Mouse (Mus musculus) kidney, embryonic 14.5 days (tissue): ENCODE measurements around the gene Il11. TPM values are rescaled to one million over a fixed set of nuclear protein-coding genes. Genes with fewer than 3 reads are reported as not detected.

Source experiments
- ATAC-seq: fragments of 200-750 bp; cut with Nextera tagmentation; 2 replicates; pipeline ENCODE4 v1.8.0; 2017; ENCODE audit warnings: moderate number of reproducible peaks, mild to moderate bottlenecking, moderate TSS enrichment, moderate library complexity; ENCODE audit not compliant: low FRiP score, low TSS enrichment
- H3K27ac ChIP-seq: fragments of 300-500 bp; sonication (generic); 2 replicates; pipeline ENCODE4 v1.5.1; 2014; ENCODE audit warnings: low read depth, mild to moderate bottlenecking, low read length, moderate library complexity, mixed read lengths
- H3K27me3 ChIP-seq: fragments of 300-500 bp; sonication (generic); 2 replicates; pipeline ENCODE4 v1.6.1; 2014; ENCODE audit warnings: mild to moderate bottlenecking, low read length; ENCODE audit not compliant: control insufficient read depth, insufficient read depth
- H3K36me3 ChIP-seq: fragments of 300-500 bp; sonication (generic); 2 replicates; pipeline ENCODE4 v1.6.1; 2014; ENCODE audit warnings: low read length, mixed read lengths; ENCODE audit not compliant: control insufficient read depth, insufficient read depth
- H3K4me1 ChIP-seq: fragments of 300-500 bp; sonication (generic); 2 replicates; pipeline ENCODE4 v1.6.1; 2014; ENCODE audit warnings: low read length, mixed read lengths; ENCODE audit not compliant: control insufficient read depth, insufficient read depth
- H3K4me2 ChIP-seq: fragments of 300-500 bp; sonication (generic); replicated peaks from 2 replicates; pipeline ENCODE4 v1.6.1; 2014; ENCODE audit warnings: low read depth, mild to moderate bottlenecking, low read length
- H3K4me3 ChIP-seq: fragments of 300-500 bp; sonication (generic); 2 replicates; pipeline ENCODE4 v1.5.1; 2014; ENCODE audit warnings: mild to moderate bottlenecking, low read length
- H3K9ac ChIP-seq: fragments of 300-500 bp; sonication (generic); 2 replicates; pipeline ENCODE4 v1.6.1; 2014; ENCODE audit warnings: low read depth, mild to moderate bottlenecking, low read length, moderate library complexity
- H3K9me3 ChIP-seq: fragments of 300-500 bp; sonication (generic); 2 replicates; pipeline ENCODE4 v1.6.1; 2016; ENCODE audit warnings: low read length; ENCODE audit not compliant: control insufficient read depth
- WGBS: fragments of 180-500 bp; shearing (Covaris S2); extraction: QIAGEN DNeasy Blood & Tissue Kit; methylation state at CpG from one replicate; pipeline ENCODE4 v1.1.7; 2014; 5-methylcytosine and 5-hydroxymethylcytosine counted together
- polyA plus RNA-seq: library from polyadenylated mRNA; unstranded; fragments of >200 nt; fragmentation: Nextera tagmentation; extraction: Ambion mirVana; gene quantifications from 2 replicates; pipeline ENCODE4 v1.2.1, GENCODE M21; 2014

The Il11 gene
- polyA plus RNA-seq, 1 experiment from 2014 or later: not detected

- Histone ChIP-seq H3K36me3 (peaks cover 26% of the 10 kb centered on the region), H3K27me3 (no peaks in the 10 kb centered on the region), H3K9me3 (no peaks in the 10 kb centered on the region), H3K4me1 (peaks cover 26% of the 10 kb centered on the region), H3K27ac (peak overlapping the region; percentile 92; the same call in 1 of the 2 replicates), H3K4me3 (peak overlapping the region; percentile 85; the same call in 1 of the 2 replicates), H3K4me2 (peak overlapping the region; percentile 75), H3K9ac (peak overlapping the region; percentile 85)
- ATAC-seq: no peak
- 82% methylated on average over 21 of the region's 21 CpGs for WGBS
Measured at GRCm38 (mm10) chr7:4741672-4742481, 40.8 kb downstream of the Il11 start.

GRCm38 (mm10) chr7:4741151-4741550, 41.5 kb downstream of the Il11 start:
- H3K27me3 ChIP-seq: no peaks in the 10 kb centered on the region
- no peaks in the 10 kb centered on the region for H3K9me3 ChIP-seq
- H3K9ac ChIP-seq: peak overlapping the region; percentile 85
- H3K4me2 ChIP-seq: peak overlapping the region; percentile 75
- H3K36me3 ChIP-seq: peaks cover 19% of the 10 kb centered on the region
- 4% methylated on average over 4 of the region's 4 CpGs for WGBS
- ATAC-seq: no peak
- H3K4me1 ChIP-seq: peaks cover 26% of the 10 kb centered on the region
- H3K4me3 ChIP-seq: peak overlapping the region; percentile 85
- H3K27ac ChIP-seq: peak overlapping the region; percentile 92; the same call in 1 of the 2 replicates

GRCm38 (mm10) chr7:4740309-4740727, 42.3 kb downstream of the Il11 start:
- ATAC-seq: peak; percentile 48; the same call in 1 of the 2 replicates
- Histone ChIP-seq H3K27ac (peak overlapping the region; percentile 92), H3K4me2 (peak overlapping the region; percentile 75), H3K4me3 (peak overlapping the region; percentile 85), H3K9me3 (no peaks in the 10 kb centered on the region), H3K36me3 (peaks cover 16% of the 10 kb centered on the region), H3K9ac (peak overlapping the region; percentile 85), H3K27me3 (no peaks in the 10 kb centered on the region), H3K4me1 (peaks cover 26% of the 10 kb centered on the region)
- WGBS: under 1% methylated on average over 14 of the region's 14 CpGs

- Histone ChIP-seq H3K4me3 (peak within 1 kb of the TSS; percentile 85), H3K36me3 (peaks cover 15% of the 10 kb centered on the region), H3K27me3 (no peaks in the 10 kb centered on the region), H3K9ac (peak within 1 kb of the TSS; percentile 85), H3K4me2 (peak within 1 kb of the TSS; percentile 75), H3K27ac (peak within 1 kb of the TSS; percentile 92), H3K9me3 (no peaks in the 10 kb centered on the region), H3K4me1 (peaks cover 26% of the 10 kb centered on the region)
- WGBS: under 1% methylated on average over 37 of the region's 44 CpGs
- peak; percentile 97 for ATAC-seq
Measured at GRCm38 (mm10) chr7:4739544-4740275, 42.9 kb downstream of the Il11 start, which contains the start of gene Kmt5c. TSS of gene Kmt5c (plus strand) at chr7:4740115.

GRCm38 (mm10) chr7:4739041-4739543, 43.6 kb downstream of the Il11 start:
- H3K36me3 ChIP-seq: peaks cover 11% of the 10 kb centered on the region; the same call in 1 of the 2 replicates
- H3K4me3 ChIP-seq: peak overlapping the region; percentile 36
- H3K27me3 ChIP-seq: no peaks in the 10 kb centered on the region
- H3K4me2 ChIP-seq: peak overlapping the region; percentile 64
- peaks cover 26% of the 10 kb centered on the region for H3K4me1 ChIP-seq
- peak overlapping the region; percentile 79; the same call in 1 of the 2 replicates for H3K27ac ChIP-seq
- 50% methylated on average over 10 of the region's 10 CpGs for WGBS
- no peaks in the 10 kb centered on the region for H3K9me3 ChIP-seq
- H3K9ac ChIP-seq: peak overlapping the region; percentile 38; the same call in 1 of the 2 replicates
- no peak for ATAC-seq

GRCm38 (mm10) chr7:4732968-4733392, 49.7 kb downstream of the Il11 start:
- Histone ChIP-seq H3K9me3 (peaks cover 2% of the 10 kb centered on the region; the same call in 1 of the 2 replicates), H3K27ac (no peak overlapping the region), H3K9ac (no peak overlapping the region), H3K4me1 (no peaks in the 10 kb centered on the region), H3K4me3 (no peak overlapping the region), H3K4me2 (no peak overlapping the region), H3K27me3 (no peaks in the 10 kb centered on the region), H3K36me3 (no peaks in the 10 kb centered on the region)
- 60% methylated on average over 6 of the region's 6 CpGs for WGBS
- no peak for ATAC-seq

- Histone ChIP-seq H3K4me3 (no peak overlapping the region), H3K36me3 (no peaks in the 10 kb centered on the region), H3K9ac (no peak overlapping the region), H3K4me2 (no peak overlapping the region), H3K27ac (no peak overlapping the region), H3K27me3 (no peaks in the 10 kb centered on the region), H3K9me3 (peaks cover 2% of the 10 kb centered on the region; the same call in 1 of the 2 replicates), H3K4me1 (no peaks in the 10 kb centered on the region)
- WGBS: 83% methylated on average over 5 of the region's 5 CpGs
- no peak for ATAC-seq
Measured at GRCm38 (mm10) chr7:4731090-4731489, 51.6 kb downstream of the Il11 start.

- Histone ChIP-seq H3K4me2 (no peak within 1 kb of the TSS), H3K9me3 (peaks cover 2% of the 10 kb centered on the region; the same call in 1 of the 2 replicates), H3K27ac (no peak within 1 kb of the TSS), H3K4me1 (no peaks in the 10 kb centered on the region), H3K9ac (no peak within 1 kb of the TSS; the same call in 1 of the 2 replicates), H3K27me3 (no peaks in the 10 kb centered on the region), H3K36me3 (no peaks in the 10 kb centered on the region), H3K4me3 (no peak within 1 kb of the TSS)
- ATAC-seq: no peak
- 78% methylated on average over 7 of the region's 7 CpGs for WGBS
Measured at GRCm38 (mm10) chr7:4725169-4725568, 57.5 kb downstream of the Il11 start, which contains the start of gene Tmem150b. TSS of gene Tmem150b (minus strand) at chr7:4725249.
